Mouse (Mus musculus) C2C12 (cell line): ENCODE measurements around the gene Camk2b.

ENCODE experiments used
- CEBPB ChIP-seq: IDR thresholded peaks from one replicate; pipeline ENCODE4 v1.6.1; 2011; ENCODE audit warnings: low read depth, mild to moderate bottlenecking, control low read depth, moderate library complexity
- CTCF ChIP-seq: IDR thresholded peaks from one replicate; pipeline ENCODE4 v1.5.1; 2011; ENCODE audit not compliant: control insufficient read depth, insufficient read depth, insufficient read length
- MAX ChIP-seq: IDR thresholded peaks from one replicate; pipeline ENCODE4 v1.6.1; 2011; ENCODE audit warnings: mild to moderate bottlenecking, control low read depth
- MYOG ChIP-seq: IDR thresholded peaks from one replicate; pipeline ENCODE4 v1.6.1; 2011; ENCODE audit not compliant: control insufficient read depth, insufficient read length; ENCODE audit errors: extremely low read depth

- TF ChIP-seq CTCF (no peak), MYOG (no peak), CEBPB (no peak), MAX (no peak)
These were observed 92.1 kb downstream of the Camk2b start for GRCm38 (mm10) chr11:5974053-5974452.
